Mouse (Mus musculus): Measurements from ENCODE around the gene Strbp.

The Strbp gene

GRCm38 (mm10) chr2:37704141-37704760 is 592 bp upstream of the Strbp start:
- no peak for DNase-seq (ENCODE audit: low read depth in 2 of 2, low spot score in 2 of 2)

- peak; percentile 25 to 31 for DNase-seq (ENCODE audit: low read depth in 2 of 2, low spot score in 2 of 2)
Measured at GRCm38 (mm10) chr2:37702301-37703172, 1.1 kb downstream of the Strbp start.

- DNase-seq (ENCODE audit: low read depth in 2 of 2, low spot score in 2 of 2): no peak
Measured at GRCm38 (mm10) chr2:37689064-37689615, 14.5 kb downstream of the Strbp start.

GRCm38 (mm10) chr2:37687031-37687430 is 16.6 kb downstream of the Strbp start:
- no peak for DNase-seq (ENCODE audit: low read depth in 2 of 2, low spot score in 2 of 2)

GRCm38 (mm10) chr2:37684864-37685263 is 18.8 kb downstream of the Strbp start:
- no peak for DNase-seq (ENCODE audit: low read depth in 2 of 2, low spot score in 2 of 2)

GRCm38 (mm10) chr2:37682197-37682811 is 21.4 kb downstream of the Strbp start:
- DNase-seq (ENCODE audit: low read depth in 2 of 2, low spot score in 2 of 2): no peak

GRCm38 (mm10) chr2:37651086-37651485 is 52.6 kb downstream of the Strbp start:
- DNase-seq (ENCODE audit: low read depth in 2 of 2, low spot score in 2 of 2): no peak

- no peak for DNase-seq (ENCODE audit: low read depth in 2 of 2, low spot score in 2 of 2)
Measured at GRCm38 (mm10) chr2:37649590-37649989, 54.1 kb downstream of the Strbp start.

GRCm38 (mm10) chr2:37648966-37649365 is 54.7 kb downstream of the Strbp start:
- DNase-seq (ENCODE audit: low read depth in 2 of 2, low spot score in 2 of 2): no peak

GRCm38 (mm10) chr2:37623343-37623742 is 80.3 kb downstream of the Strbp start:
- DNase-seq (ENCODE audit: low read depth in 2 of 2, low spot score in 2 of 2): no peak

GRCm38 (mm10) chr2:37587919-37588318 is 115.7 kb downstream of the Strbp start:
- DNase-seq (ENCODE audit: low read depth in 2 of 2, low spot score in 2 of 2): no peak

- DNase-seq (ENCODE audit: low read depth in 2 of 2, low spot score in 2 of 2): no peak
Measured at GRCm38 (mm10) chr2:37578185-37578584, 125.5 kb downstream of the Strbp start.

GRCm38 (mm10) chr2:37576661-37577060 is 127.0 kb downstream of the Strbp start:
- DNase-seq (ENCODE audit: low read depth in 2 of 2, low spot score in 2 of 2): no peak

- DNase-seq (ENCODE audit: low read depth in 2 of 2, low spot score in 2 of 2): no peak
Measured at GRCm38 (mm10) chr2:37572141-37572540, 131.5 kb downstream of the Strbp start.

GRCm38 (mm10) chr2:37570703-37571102 is 133.0 kb downstream of the Strbp start:
- DNase-seq (ENCODE audit: low read depth in 2 of 2, low spot score in 2 of 2): no peak

GRCm38 (mm10) chr2:37569888-37570287 is 133.8 kb downstream of the Strbp start:
- DNase-seq (ENCODE audit: low read depth in 2 of 2, low spot score in 2 of 2): no peak

- DNase-seq (ENCODE audit: low read depth in 2 of 2, low spot score in 2 of 2): no peak
Measured at GRCm38 (mm10) chr2:37566035-37566434, 137.6 kb downstream of the Strbp start.

GRCm38 (mm10) chr2:37565579-37565978 is 138.1 kb downstream of the Strbp start:
- DNase-seq (ENCODE audit: low read depth in 2 of 2, low spot score in 2 of 2): peak; percentile 12 to 24

GRCm38 (mm10) chr2:37556366-37556765 is 147.3 kb downstream of the Strbp start:
- no peak for DNase-seq (ENCODE audit: low read depth in 2 of 2, low spot score in 2 of 2)

GRCm38 (mm10) chr2:37549346-37550012 is 154.2 kb downstream of the Strbp start:
- DNase-seq (ENCODE audit: low read depth in 2 of 2, low spot score in 2 of 2): no peak

GRCm38 (mm10) chr2:37531639-37532038 is 172.0 kb downstream of the Strbp start:
- no peak for DNase-seq (ENCODE audit: low read depth in 2 of 2, low spot score in 2 of 2)
